Mouse (Mus musculus): ENCODE results near the gene Fsip2.

GRCm38 (mm10) chr2:82943472-82943871 lies at the start of gene Fsip2:
- TF ChIP-seq CTCF (IDR thresholded peaks at IDR 0.05; ENCODE audit: borderline replicate concordance, control insufficient read depth, extremely low read depth, insufficient read depth, low read length, poor library complexity) (no peak), POLR2A (IDR thresholded peaks at IDR 0.05; ENCODE audit: control insufficient read depth, extremely low read depth, insufficient read depth, low read length, poor library complexity) (no peak)
